Mouse (Mus musculus): ENCODE data around the gene Nudt9. TPM values are rescaled to one million over a fixed set of nuclear protein-coding genes. Genes with fewer than 3 reads are reported as not detected.

The Nudt9 gene
- polyA plus RNA-seq, 1 experiment = 45.7 TPM

DNA sequence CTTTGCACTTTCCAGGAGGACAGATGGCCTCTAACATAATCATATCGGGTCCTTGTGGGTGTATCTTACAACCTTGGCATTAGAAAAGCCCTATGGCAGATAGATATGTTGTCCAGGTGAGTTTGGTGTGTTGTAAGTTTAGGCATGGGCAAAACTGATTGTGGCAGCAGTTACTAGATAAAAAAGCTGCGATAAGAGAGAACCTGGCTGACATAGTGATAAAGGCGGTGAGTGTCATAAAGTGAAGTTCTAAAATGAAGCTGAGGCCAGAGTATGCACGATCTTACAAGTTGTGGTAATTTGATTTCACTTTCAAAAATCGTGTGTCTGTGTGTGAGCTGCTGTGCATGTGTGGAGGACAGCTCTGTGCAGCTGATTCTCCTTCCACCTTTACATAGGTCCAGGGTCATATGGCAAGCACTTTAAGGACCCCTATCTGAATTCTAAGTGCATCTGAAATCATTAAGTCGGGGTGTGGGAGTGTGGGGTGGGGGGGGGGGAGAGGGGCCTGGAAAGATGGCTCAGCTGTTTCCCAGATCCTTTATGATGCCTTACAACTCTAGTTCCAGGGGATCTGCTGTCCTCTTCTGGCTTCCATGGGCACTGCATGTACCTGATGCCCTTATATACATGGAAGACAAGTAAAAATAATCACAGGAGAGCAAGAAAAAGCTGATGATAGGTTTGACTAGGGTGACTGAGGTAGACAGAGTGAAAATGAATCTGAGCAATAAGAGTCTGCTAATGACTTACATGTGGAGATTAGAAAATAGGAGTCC, 6.8 kb upstream of the Nudt9 start:
- peak; percentile 55 for DNase-seq (ENCODE audit: low read depth)
- no peak for TF ChIP-seq POLR2A (IDR thresholded peaks at IDR 0.05; ENCODE audit: borderline replicate concordance, extremely low read depth, insufficient read depth, insufficient read length, poor library complexity, severe bottlenecking)
- TF ChIP-seq CTCF (IDR thresholded peaks at IDR 0.05; ENCODE audit: borderline replicate concordance, extremely low read depth, insufficient read depth, insufficient read length) = peak; percentile 62; the same call in 1 of the 2 replicates

DNA sequence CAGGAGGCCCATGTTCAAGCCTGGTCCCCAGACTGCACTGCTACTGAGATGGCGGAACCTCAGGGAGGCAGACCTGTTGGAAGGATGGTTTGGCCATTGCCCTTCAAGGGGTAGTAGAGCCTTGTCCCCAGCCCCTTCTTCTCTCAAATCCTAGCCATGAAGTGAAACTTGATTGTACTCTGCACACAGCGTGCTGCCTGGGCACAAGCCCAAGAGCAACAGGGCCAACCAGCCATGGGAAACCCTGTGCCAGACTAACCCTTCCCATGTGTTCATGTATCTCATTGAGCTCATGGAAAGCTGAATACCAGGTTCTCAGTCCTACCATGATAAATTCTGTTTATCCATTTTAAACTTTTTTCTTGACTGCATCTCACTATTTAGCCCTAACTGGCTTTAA, 3.2 kb upstream of the Nudt9 start:
- DNase-seq (ENCODE audit: low read depth) = no peak
- TF ChIP-seq POLR2A (IDR thresholded peaks at IDR 0.05; ENCODE audit: borderline replicate concordance, extremely low read depth, insufficient read depth, insufficient read length, poor library complexity, severe bottlenecking) (no peak), CTCF (IDR thresholded peaks at IDR 0.05; ENCODE audit: borderline replicate concordance, extremely low read depth, insufficient read depth, insufficient read length) (no peak)

DNA sequence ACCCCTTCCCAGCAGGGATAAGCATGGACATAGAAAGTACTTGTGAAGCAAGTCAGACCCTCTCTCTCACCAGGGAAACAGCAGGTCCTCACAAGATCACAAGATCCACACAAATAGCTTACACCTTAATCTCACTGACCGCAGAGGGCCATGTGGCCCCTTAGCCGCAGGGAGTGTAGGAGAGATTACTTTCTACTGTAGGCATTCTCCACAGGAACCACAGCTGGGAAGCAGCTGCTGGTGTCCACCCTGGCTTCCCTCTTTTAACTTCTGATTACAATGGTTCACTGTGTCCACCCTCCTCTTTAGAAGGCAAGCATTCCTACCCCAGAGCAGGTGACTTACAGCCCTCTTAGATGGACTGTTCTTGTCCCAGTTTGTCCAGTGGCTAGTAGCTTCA, 2.4 kb upstream of the Nudt9 start:
- DNase-seq (ENCODE audit: low read depth) = no peak
- TF ChIP-seq CTCF (IDR thresholded peaks at IDR 0.05; ENCODE audit: borderline replicate concordance, extremely low read depth, insufficient read depth, insufficient read length) = no peak
- TF ChIP-seq POLR2A (IDR thresholded peaks at IDR 0.05; ENCODE audit: borderline replicate concordance, extremely low read depth, insufficient read depth, insufficient read length, poor library complexity, severe bottlenecking) = no peak

DNA sequence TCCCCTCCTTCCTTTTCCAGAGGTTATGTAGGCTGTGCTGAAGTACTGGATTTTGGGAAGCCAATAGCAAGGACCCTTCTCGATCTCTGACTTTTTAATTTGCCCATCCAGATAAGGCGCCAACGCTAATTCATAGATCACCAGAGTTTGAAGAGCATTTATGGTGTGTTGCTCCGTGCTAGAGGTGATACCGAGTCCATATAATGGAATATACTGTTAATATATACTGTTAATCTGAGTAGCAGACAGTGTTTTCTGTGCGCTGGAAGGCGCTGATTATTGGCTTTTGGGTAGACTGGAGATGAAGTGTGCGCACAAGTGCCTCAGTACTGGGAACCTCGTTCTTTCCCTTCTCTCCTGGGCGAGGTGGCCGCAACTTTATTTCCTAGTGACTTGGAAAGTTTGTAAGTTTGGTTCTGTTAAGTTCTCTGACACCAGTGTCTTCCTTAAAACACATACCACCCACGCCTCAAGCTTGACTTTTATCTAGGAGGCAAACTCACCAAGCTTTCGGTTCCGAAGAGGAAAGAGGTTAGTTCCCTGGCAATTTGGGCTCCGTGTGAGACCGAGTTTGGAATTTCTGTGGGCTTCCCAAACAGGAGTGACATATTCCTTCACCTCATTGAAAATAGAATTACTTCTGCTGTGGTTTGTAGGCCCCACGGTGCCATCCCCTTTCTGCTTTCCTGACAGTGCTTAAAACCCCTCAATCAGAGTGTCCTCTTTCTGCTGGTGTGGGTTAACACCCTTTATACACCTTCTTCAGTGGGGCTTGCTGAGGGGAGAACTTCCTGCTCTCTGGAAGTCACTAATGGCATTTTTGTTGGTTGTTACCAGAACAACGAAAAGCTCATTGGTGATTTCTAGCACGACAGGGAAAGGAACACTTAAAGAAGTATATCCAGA, 1.3 kb downstream of the Nudt9 start:
- DNase-seq (ENCODE audit: low read depth) = peak; percentile 39

DNA sequence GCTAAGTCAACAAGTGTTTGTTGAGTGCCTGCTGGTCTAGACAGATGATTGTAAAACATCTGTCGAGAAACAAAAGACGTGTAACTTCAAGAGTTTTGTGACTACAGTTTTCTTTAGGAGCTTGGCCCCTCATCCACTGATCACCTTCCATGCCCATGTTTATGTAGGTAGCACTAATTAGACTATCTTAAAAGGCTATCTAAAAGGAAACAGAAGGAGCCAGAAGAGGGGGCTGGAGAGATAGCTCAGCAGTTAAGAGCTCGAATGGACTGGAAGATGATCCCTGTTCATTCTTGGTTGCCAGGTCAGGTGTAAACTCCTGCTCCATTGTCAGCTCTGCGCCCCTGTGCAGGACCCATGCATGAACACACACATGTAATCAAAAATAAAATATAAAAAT, 2.0 kb downstream of the Nudt9 start:
- peak; percentile 16 for DNase-seq (ENCODE audit: low read depth)
- TF ChIP-seq POLR2A (IDR thresholded peaks at IDR 0.05; ENCODE audit: borderline replicate concordance, extremely low read depth, insufficient read depth, insufficient read length, poor library complexity, severe bottlenecking) (no peak), CTCF (IDR thresholded peaks at IDR 0.05; ENCODE audit: borderline replicate concordance, extremely low read depth, insufficient read depth, insufficient read length) (no peak)

More for the DNA sequence above, 1.3 kb downstream of the Nudt9 start:
- no peak for TF ChIP-seq POLR2A (IDR thresholded peaks at IDR 0.05; ENCODE audit: borderline replicate concordance, extremely low read depth, insufficient read depth, insufficient read length, poor library complexity, severe bottlenecking)
- no peak for TF ChIP-seq CTCF (IDR thresholded peaks at IDR 0.05; ENCODE audit: borderline replicate concordance, extremely low read depth, insufficient read depth, insufficient read length)

DNA sequence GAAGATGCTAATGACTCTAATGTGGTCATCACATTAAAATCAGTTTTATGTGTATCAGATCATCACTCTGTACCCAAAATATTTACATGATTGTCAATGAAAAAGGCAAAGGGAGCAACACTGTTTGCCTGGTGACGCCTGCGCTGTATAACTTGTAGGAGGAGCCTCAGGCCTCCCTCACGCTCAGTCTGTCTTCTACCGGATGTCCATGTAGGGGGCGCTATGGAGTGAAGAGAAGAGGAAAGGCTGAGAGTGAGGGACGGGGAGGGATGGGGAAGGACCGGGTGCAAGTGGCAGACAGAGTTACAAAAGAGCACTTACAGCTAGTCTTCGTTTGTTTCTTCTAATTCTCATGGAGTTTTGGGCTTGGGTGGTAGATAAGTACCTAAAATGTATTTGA, 6.8 kb downstream of the Nudt9 start:
- no peak for TF ChIP-seq POLR2A (IDR thresholded peaks at IDR 0.05; ENCODE audit: borderline replicate concordance, extremely low read depth, insufficient read depth, insufficient read length, poor library complexity, severe bottlenecking)
- TF ChIP-seq CTCF (IDR thresholded peaks at IDR 0.05; ENCODE audit: borderline replicate concordance, extremely low read depth, insufficient read depth, insufficient read length) = peak; percentile 40; the same call in 1 of the 2 replicates
- DNase-seq (ENCODE audit: low read depth) = no peak

DNA sequence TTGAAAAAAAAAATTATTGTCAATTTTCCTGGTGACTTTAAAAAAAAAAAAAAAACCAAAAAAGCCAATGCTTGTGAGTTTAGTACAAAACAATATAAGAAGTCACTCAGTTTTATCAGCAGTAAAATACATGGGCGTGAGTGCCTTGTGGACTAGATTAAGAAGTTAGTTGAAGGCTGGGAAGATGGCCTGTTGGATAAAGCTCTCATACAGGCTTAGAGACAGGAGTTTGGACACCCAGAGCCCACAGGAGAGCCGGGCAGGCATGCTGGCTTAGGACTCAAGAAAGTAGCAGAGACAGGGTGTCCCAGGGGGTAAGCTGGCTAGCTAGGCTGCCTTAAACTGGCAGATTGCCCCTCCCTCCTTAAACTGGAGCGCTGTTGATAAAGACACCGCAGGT, 8.8 kb downstream of the Nudt9 start:
- no peak for DNase-seq (ENCODE audit: low read depth)
- TF ChIP-seq CTCF (IDR thresholded peaks at IDR 0.05; ENCODE audit: borderline replicate concordance, extremely low read depth, insufficient read depth, insufficient read length) (no peak), POLR2A (IDR thresholded peaks at IDR 0.05; ENCODE audit: borderline replicate concordance, extremely low read depth, insufficient read depth, insufficient read length, poor library complexity, severe bottlenecking) (no peak)

DNA sequence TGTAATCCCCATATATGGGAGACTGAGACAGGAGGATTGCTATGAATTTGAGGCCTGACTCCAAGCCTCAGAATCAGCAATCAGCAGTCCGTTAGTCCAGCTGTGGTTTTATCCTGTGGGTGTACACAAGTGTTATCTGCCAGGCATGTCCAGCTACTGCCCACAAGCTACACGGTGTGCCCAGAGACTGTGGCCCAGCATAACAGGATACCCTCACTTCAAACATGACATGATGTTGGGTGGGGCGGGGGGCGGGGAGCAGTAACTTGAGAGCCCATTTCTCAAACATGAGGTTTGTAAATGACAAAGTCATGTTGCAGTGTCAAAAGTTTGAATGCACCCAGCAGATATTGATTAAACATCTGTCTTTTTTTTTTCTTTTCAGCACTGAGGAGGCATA, 9.7 kb downstream of the Nudt9 start:
- no peak for DNase-seq (ENCODE audit: low read depth)
- TF ChIP-seq POLR2A (IDR thresholded peaks at IDR 0.05; ENCODE audit: borderline replicate concordance, extremely low read depth, insufficient read depth, insufficient read length, poor library complexity, severe bottlenecking) (no peak), CTCF (IDR thresholded peaks at IDR 0.05; ENCODE audit: borderline replicate concordance, extremely low read depth, insufficient read depth, insufficient read length) (no peak)

DNA sequence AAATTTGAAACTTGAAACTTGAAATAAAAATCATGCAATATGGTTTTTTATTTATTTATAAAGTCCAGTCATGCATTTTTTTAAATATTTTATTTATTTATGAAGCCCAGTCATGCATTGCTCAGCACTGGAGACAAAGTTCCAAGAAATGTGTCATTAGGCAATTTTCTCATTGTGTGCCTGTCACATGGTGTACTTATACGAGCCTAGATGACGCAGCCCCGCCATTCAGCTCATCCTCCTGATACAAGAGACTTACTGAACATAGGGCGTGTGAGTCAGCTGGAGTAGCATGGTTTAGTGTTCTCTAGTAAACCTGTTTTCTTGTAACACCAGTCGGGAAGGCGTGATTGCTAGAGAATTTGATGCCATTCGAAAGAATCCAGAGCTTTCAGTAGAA, 10.2 kb downstream of the Nudt9 start:
- DNase-seq (ENCODE audit: low read depth) = no peak
- TF ChIP-seq CTCF (IDR thresholded peaks at IDR 0.05; ENCODE audit: borderline replicate concordance, extremely low read depth, insufficient read depth, insufficient read length) = no peak
- TF ChIP-seq POLR2A (IDR thresholded peaks at IDR 0.05; ENCODE audit: borderline replicate concordance, extremely low read depth, insufficient read depth, insufficient read length, poor library complexity, severe bottlenecking) = no peak

DNA sequence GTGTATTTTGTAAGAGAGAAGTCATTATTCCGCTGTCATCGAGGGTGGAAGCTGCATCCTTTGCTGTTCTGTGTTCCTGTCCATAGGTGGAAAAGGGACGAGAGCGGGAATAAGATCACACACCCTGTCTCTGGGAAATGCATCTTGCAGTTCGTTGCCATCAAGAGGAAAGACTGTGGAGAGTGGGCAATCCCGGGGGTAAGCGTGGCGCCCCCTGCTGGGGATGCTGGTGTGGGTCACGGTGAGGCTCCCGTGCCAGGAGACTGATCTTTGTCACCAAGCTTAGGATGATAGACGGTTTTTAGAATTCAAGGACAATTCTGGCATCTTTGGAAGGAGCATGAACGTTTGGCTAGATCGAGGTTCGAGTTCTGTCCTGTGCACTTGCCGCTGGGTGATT, 11.9 kb downstream of the Nudt9 start:
- TF ChIP-seq CTCF (IDR thresholded peaks at IDR 0.05; ENCODE audit: borderline replicate concordance, extremely low read depth, insufficient read depth, insufficient read length) = peak; percentile 63
- TF ChIP-seq POLR2A (IDR thresholded peaks at IDR 0.05; ENCODE audit: borderline replicate concordance, extremely low read depth, insufficient read depth, insufficient read length, poor library complexity, severe bottlenecking) = no peak
- DNase-seq (ENCODE audit: low read depth) = no peak

DNA sequence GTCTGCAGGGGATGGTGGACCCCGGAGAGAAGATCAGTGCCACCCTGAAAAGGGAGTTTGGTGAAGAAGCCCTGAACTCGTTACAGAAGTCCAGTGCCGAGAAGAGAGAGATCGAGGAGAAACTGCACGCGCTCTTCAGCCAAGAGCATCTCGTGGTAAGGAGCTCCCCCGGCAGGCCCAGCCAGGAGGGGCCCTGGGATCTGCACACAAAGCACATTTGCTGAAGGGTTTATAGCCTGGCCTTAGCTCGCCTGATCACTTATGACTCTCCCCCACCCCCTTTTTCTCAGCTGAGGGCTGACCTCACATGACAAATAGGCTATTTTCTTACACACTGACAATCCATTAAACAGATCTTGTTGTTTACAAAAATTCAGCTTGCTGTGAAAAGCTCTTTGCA, 13.5 kb downstream of the Nudt9 start:
- TF ChIP-seq POLR2A (IDR thresholded peaks at IDR 0.05; ENCODE audit: borderline replicate concordance, extremely low read depth, insufficient read depth, insufficient read length, poor library complexity, severe bottlenecking) = no peak
- no peak for TF ChIP-seq CTCF (IDR thresholded peaks at IDR 0.05; ENCODE audit: borderline replicate concordance, extremely low read depth, insufficient read depth, insufficient read length)
- no peak for DNase-seq (ENCODE audit: low read depth)

All from brain, embryonic 14.5 days (tissue).